Mouse (Mus musculus) MEL (cell line): ENCODE results near the gene Dnah10. TPM values are rescaled to one million over a fixed set of nuclear protein-coding genes. Genes with fewer than 3 reads are reported as not detected.

Experiments
- DNase-seq: peaks from one replicate; pipeline ENCODE4 v3.0.0; 2011; ENCODE audit warnings: low read depth, low spot score
- H3K27ac ChIP-seq: 2 replicates; pipeline ENCODE4 v1.5.1; 2012; ENCODE audit warnings: low read depth, mild to moderate bottlenecking, control low read depth, low read length, moderate library complexity; ENCODE audit not compliant: control insufficient read depth
- H3K27me3 ChIP-seq, 2 experiments: fragments of 150-350 bp in 1 of 2; sonication (generic) in 1 of 2; 2 replicates each; pipeline ENCODE4 v1.6.1; 2012; ENCODE audit warnings: low read length in 2 of 2, mild to moderate bottlenecking in 2 of 2, improper control_type of control experiment in 1 of 2, moderate library complexity in 1 of 2; ENCODE audit not compliant: insufficient read depth in 2 of 2, control insufficient read depth in 1 of 2
- H3K36me3 ChIP-seq, 2 experiments: 2 replicates each; pipeline ENCODE4 v1.6.1; 2012 to 2014; ENCODE audit warnings: low read length in 2 of 2, improper control_type of control experiment in 1 of 2, inconsistent platforms in 1 of 2, mild to moderate bottlenecking in 1 of 2; ENCODE audit not compliant: insufficient read depth in 2 of 2, control insufficient read depth in 1 of 2
- H3K4me1 ChIP-seq, 2 experiments: fragments of 150-350 bp in 1 of 2; sonication (generic) in 1 of 2; 2 replicates each; pipeline ENCODE4 v1.6.1; 2012; ENCODE audit warnings: low read length in 2 of 2, improper control_type of control experiment in 1 of 2, mild to moderate bottlenecking in 1 of 2; ENCODE audit not compliant: insufficient read depth in 2 of 2, control insufficient read depth in 1 of 2
- H3K4me3 ChIP-seq, 2 experiments: fragments of 150-350 bp in 1 of 2; sonication (generic) in 1 of 2; 2 replicates each; pipeline ENCODE4 v1.5.1; 2012; ENCODE audit warnings: low read depth in 2 of 2, low read length in 2 of 2, mild to moderate bottlenecking in 2 of 2, moderate library complexity in 2 of 2, control low read depth in 1 of 2, improper control_type of control experiment in 1 of 2; ENCODE audit not compliant: control insufficient read depth in 1 of 2, insufficient read depth in 1 of 2
- H3K79me2 ChIP-seq: 2 replicates; pipeline ENCODE4 v1.6.1; 2012; ENCODE audit warnings: mild to moderate bottlenecking, low read length, moderate library complexity; ENCODE audit not compliant: control insufficient read depth, poor library complexity, insufficient read depth
- H3K9ac ChIP-seq: 2 replicates; pipeline ENCODE4 v1.6.1; 2012; ENCODE audit warnings: low read depth, mild to moderate bottlenecking, control low read depth, low read length, moderate library complexity; ENCODE audit not compliant: control insufficient read depth, poor library complexity, severe bottlenecking
- H3K9me3 ChIP-seq: fragments of 150-350 bp; sonication (generic); replicated peaks from 2 replicates; pipeline ENCODE4 v1.6.1; 2012; ENCODE audit warnings: mild to moderate bottlenecking, low read length, improper control_type of control experiment, moderate library complexity; ENCODE audit not compliant: insufficient read depth
- BHLHE40 ChIP-seq: IDR thresholded peaks from 2 replicates; pipeline ENCODE4 v1.6.1; 2012; ENCODE audit warnings: low read depth, mild to moderate bottlenecking, inconsistent platforms, low read length, improper control_type of control experiment, borderline replicate concordance
- ELF1 ChIP-seq: IDR thresholded peaks from 2 replicates; pipeline ENCODE4 v1.6.1; 2014; ENCODE audit warnings: low read depth, mild to moderate bottlenecking, inconsistent platforms, low read length, improper control_type of control experiment, moderate library complexity
- EP300 ChIP-seq, 2 experiments: IDR thresholded peaks; 2 replicates each; pipeline ENCODE4 v1.6.1; 2011; ENCODE audit warnings: improper control_type of control experiment in 2 of 2, low read length in 2 of 2, low read depth in 1 of 2, mild to moderate bottlenecking in 1 of 2
- HCFC1 ChIP-seq: IDR thresholded peaks from 2 replicates; pipeline ENCODE4 v1.6.1; 2012; ENCODE audit warnings: low read depth, mild to moderate bottlenecking, inconsistent platforms, low read length, improper control_type of control experiment, moderate library complexity
- MAFK ChIP-seq: IDR thresholded peaks from 2 replicates; pipeline ENCODE4 v1.6.1; 2011; ENCODE audit warnings: low read depth, mild to moderate bottlenecking, low read length, improper control_type of control experiment, borderline replicate concordance
- MEF2A ChIP-seq: IDR thresholded peaks from 2 replicates; pipeline ENCODE4 v1.6.1; 2014; ENCODE audit warnings: low read depth, mild to moderate bottlenecking, inconsistent platforms, low read length, improper control_type of control experiment; ENCODE audit not compliant: poor library complexity, insufficient replicate concordance, severe bottlenecking; ENCODE audit errors: extremely low read depth
- MYB ChIP-seq: IDR thresholded peaks from 2 replicates; pipeline ENCODE4 v1.6.1; 2011; ENCODE audit warnings: mild to moderate bottlenecking, low read depth, low read length, improper control_type of control experiment
- NELFE ChIP-seq: IDR thresholded peaks from 2 replicates; pipeline ENCODE4 v1.6.1; 2011; ENCODE audit warnings: low read depth, low read length, improper control_type of control experiment
- POLR2A ChIP-seq, 2 experiments: IDR thresholded peaks; 2 replicates each; pipeline ENCODE4 v1.6.1; 2011 to 2012; ENCODE audit warnings: low read length in 2 of 2, mild to moderate bottlenecking in 2 of 2, control low read depth in 1 of 2, improper control_type of control experiment in 1 of 2, low read depth in 1 of 2, moderate library complexity in 1 of 2; ENCODE audit not compliant: control insufficient read depth in 1 of 2, insufficient read depth in 1 of 2, poor library complexity in 1 of 2
- POLR2AphosphoS5 ChIP-seq: IDR thresholded peaks from 2 replicates; pipeline ENCODE4 v1.6.1; 2012; ENCODE audit warnings: low read depth, borderline replicate concordance, mild to moderate bottlenecking, inconsistent platforms, low read length, moderate library complexity, mixed read lengths
- SIN3A ChIP-seq: IDR thresholded peaks from 2 replicates; pipeline ENCODE4 v1.6.1; 2012; ENCODE audit warnings: low read length, improper control_type of control experiment, inconsistent platforms
- TAL1 ChIP-seq: IDR thresholded peaks from 2 replicates; pipeline ENCODE4 v1.6.1; 2012; ENCODE audit warnings: mild to moderate bottlenecking, inconsistent platforms, low read length, moderate library complexity, mixed read lengths
- UBTF ChIP-seq: IDR thresholded peaks from 2 replicates; pipeline ENCODE4 v1.6.1; 2012; ENCODE audit warnings: low read depth, mild to moderate bottlenecking, inconsistent platforms, low read length, improper control_type of control experiment, moderate library complexity, borderline replicate concordance; ENCODE audit not compliant: insufficient read depth
- ZMIZ1 ChIP-seq: IDR thresholded peaks from 2 replicates; pipeline ENCODE4 v1.6.1; 2012; ENCODE audit warnings: low read depth, mild to moderate bottlenecking, inconsistent platforms, low read length, improper control_type of control experiment, moderate library complexity
- ZNF384 ChIP-seq: IDR thresholded peaks from 2 replicates; pipeline ENCODE4 v1.6.1; 2012; ENCODE audit warnings: low read depth, mild to moderate bottlenecking, inconsistent platforms, low read length, improper control_type of control experiment
- polyA plus RNA-seq, 2 experiments: library from polyadenylated mRNA; stranded (reverse) in 1 of 2; unstranded in 1 of 2; fragments of >175 nt in 1 of 2; fragments of >200 nt in 1 of 2; gene quantifications; 2 replicates each; pipeline versions ENCODE4 v1.2.1 to v1.2.4; 2012; ENCODE audit warnings: low replicate concordance in 2 of 2, low read depth in 1 of 2; ENCODE audit not compliant: insufficient read length in 2 of 2, insufficient read depth in 1 of 2, missing spikeins in 1 of 2
- total RNA-seq: library from RNA; depleted of rRNA; stranded (reverse); fragments of 300-350 nt; gene quantifications from 2 replicates; pipeline ENCODE4 v1.2.3, GENCODE M21; 2012

Gene Dnah10
- total and polyA plus RNA-seq, 3 experiments, result 0.04 to 0.11 TPM; not detected in 1

DNA sequence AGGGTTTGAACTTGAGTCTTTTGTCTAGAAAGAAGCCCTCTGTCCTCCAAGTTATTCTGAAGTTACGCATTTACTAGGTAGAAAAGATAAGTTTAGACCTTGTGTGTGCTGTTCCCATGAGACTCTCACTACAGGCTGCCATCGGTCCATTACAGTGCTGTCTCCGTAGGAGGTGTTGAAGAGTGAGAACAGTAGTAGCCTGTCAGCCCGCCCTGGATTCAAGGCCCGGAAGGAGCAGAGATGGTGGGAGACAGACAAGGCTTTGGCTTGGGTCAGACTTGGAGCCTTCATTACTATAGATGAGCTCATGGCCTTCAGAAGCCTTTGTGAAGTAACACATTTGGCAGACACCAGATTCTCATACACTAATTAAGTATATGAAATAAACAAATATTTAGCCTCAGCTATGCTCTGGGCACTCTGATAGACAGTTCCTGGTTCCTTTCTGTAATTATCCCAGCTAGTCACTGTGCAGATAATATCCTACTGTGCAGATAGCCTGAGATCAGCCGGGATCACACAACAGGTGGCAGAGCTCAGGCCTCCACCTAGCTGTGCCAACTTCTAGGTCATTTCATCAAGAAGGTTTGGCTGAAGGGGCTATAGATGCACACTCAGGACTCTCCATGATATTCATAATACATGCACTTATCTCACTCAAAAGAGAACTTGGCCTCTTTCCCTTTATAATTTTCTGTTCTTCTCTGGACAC lies 149.2 kb downstream of the Dnah10 start:
- H3K36me3 ChIP-seq, result peaks cover 0 to 15% of the 10 kb centered on the region in 2 experiments

DNA sequence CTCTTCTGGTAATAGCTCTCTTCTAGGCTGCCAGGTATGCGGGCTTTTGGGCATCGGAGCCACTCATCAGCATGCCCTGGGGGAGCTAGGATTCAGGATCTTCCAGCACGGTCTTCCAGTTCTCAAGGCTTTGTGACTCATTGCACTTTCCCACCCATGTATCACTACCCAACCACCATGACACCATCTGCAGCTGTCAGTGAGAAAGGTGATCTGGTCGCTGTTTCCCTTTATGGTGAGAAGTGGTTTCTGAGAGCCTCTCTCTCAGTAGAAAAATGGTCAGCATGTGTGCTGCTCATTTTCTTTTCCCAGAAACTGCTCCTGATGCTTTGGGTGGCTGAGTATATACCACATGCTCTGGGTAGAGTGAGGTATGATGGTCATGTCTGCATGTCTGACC lies 154.4 kb downstream of the Dnah10 start:
- H3K79me2 ChIP-seq, result peaks cover 5% of the 10 kb centered on the region; the same call in 1 of the 2 replicates
- no peaks in the 10 kb centered on the region; a peak in 1 of 4 replicates for H3K4me1 ChIP-seq
- no peak overlapping the region for H3K4me3 ChIP-seq
- H3K36me3 ChIP-seq, result peaks cover 0 to 4% of the 10 kb centered on the region in 2 experiments; a peak in 3 of 4 replicates
- H3K9ac ChIP-seq, result no peak overlapping the region
- DNase-seq, result no peak
- no peaks in the 10 kb centered on the region for H3K27me3 ChIP-seq
- TF ChIP-seq ELF1 (no peak), NELFE (no peak)
- no peak overlapping the region for H3K27ac ChIP-seq
- H3K9me3 ChIP-seq, result no peaks in the 10 kb centered on the region

More for the DNA sequence above, 149.2 kb downstream of the Dnah10 start:
- TF ChIP-seq ZMIZ1 (no peak), NELFE (no peak), MYB (no peak), ELF1 (no peak), POLR2A (IDR thresholded peaks at IDR 0.05; ENCODE audit: control insufficient read depth in 1 of 2, insufficient read depth in 1 of 2, low read depth in 1 of 2, low read length in 2 of 2, poor library complexity in 1 of 2) (no peak), EP300 (IDR thresholded peaks at IDR 0.05; ENCODE audit: low read depth in 1 of 2, low read length in 2 of 2) (no peak), UBTF (no peak), SIN3A (no peak), BHLHE40 (no peak), TAL1 (no peak), MEF2A (no peak), POLR2AphosphoS5 (no peak), MAFK (no peak), HCFC1 (no peak), ZNF384 (no peak)
- H3K4me3 ChIP-seq, result no peak overlapping the region
- no peak overlapping the region for H3K27ac ChIP-seq
- no peaks in the 10 kb centered on the region for H3K9me3 ChIP-seq
- no peaks in the 10 kb centered on the region for H3K27me3 ChIP-seq
- DNase-seq, result no peak
- H3K9ac ChIP-seq, result no peak overlapping the region
- peaks cover 2 to 10% of the 10 kb centered on the region in 2 experiments for H3K4me1 ChIP-seq
- peaks cover 11% of the 10 kb centered on the region; the same call in 1 of the 2 replicates for H3K79me2 ChIP-seq
